22 mouse cellular contexts compared by ENCODE assay signal in the genomic region with DNA sequence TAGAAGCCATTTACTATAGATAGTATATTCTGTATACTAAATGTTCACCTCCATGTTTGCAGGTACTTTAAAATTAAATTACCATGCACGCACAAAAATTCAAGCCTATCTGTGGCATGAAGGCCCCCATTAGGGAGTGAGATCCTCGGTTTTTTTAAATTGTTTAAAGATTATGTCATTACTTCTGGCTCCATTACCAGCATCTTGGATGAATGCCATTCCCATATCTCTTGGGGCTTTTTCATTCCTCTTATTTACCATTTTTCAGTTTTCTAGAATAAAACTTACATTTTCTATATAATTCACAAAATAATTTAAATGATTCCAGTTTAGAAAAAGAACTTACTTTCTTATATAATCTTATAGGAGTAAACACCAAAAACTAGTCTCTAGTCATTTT. TPM values are rescaled to one million over a fixed set of nuclear protein-coding genes. Genes with fewer than 3 reads are reported as not detected.
A peak's percentile ranks its signal among the peaks of the same experiment; 100 is the strongest.
DNase-seq lines count a peak whose midpoint lies in the region; ATAC-seq and TF ChIP-seq lines count a peak whose summit lies in the region.
"Had no signal": no experiment of that assay in that cellular context is flagged by ENCODE, and none has a peak within 500 bp of the region (broad histone marks: within the 10 kb centered on the region; RNA-seq: fewer than 3 reads in every experiment).

No protein-coding gene starts in this region.

- H3K4me3 ChIP-seq in lung, embryonic 14.5 days (ENCODE audit: low read depth, low read length) = no peak overlapping the region
- H3K4me3 ChIP-seq: embryonic facial prominence, embryonic 10.5 days; embryonic facial prominence, embryonic 12.5 days; forebrain, embryonic 13.5 days; forebrain, embryonic 15.5 days had no signal

- no peak for TF ChIP-seq CTCF in lung, embryonic 14.5 days (IDR thresholded peaks at IDR 0.05; ENCODE audit: low read depth)

- H3K4me1 ChIP-seq in lung, embryonic 14.5 days (ENCODE audit: insufficient read depth) = no peaks in the 10 kb centered on the region
- H3K4me1 ChIP-seq: embryonic facial prominence, embryonic 10.5 days; embryonic facial prominence, embryonic 12.5 days; forebrain, embryonic 13.5 days; forebrain, embryonic 15.5 days had no signal

- no peak for ATAC-seq in lung, embryonic 14.5 days (ENCODE audit: insufficient read depth)
- ATAC-seq: CD4-positive, CD25-positive, alpha-beta regulatory T cell, adult 4 months; forebrain, embryonic 13.5 days; forebrain, embryonic 15.5 days; forebrain, postnatal 0 days had no signal

- peak; percentile 63 for DNase-seq in lung, embryonic 14.5 days
- DNase-seq in lung, postnatal 36 days = no peak
- DNase-seq in 3T3-L1 (ENCODE audit: low read depth, low spot score) (peak; percentile 32), NIH3T3 (ENCODE audit: low read depth) (peak; percentile 60)
- DNase-seq in kidney, postnatal 4 days = no peak
- no peak for DNase-seq in frontal cortex, postnatal 36 days (ENCODE audit: low spot score in 2 of 2)
- DNase-seq: adrenal gland, adult 8-10 months; adrenal gland, postnatal 36 days; B cell, adult 2 months; cerebellum, adult 11-12 months; cerebellum, adult 2 months; cerebellum, adult 9-10 months; cerebellum, postnatal 10 days; cerebellum, postnatal 25 days; forebrain, postnatal 0 days had no signal

- no peak overlapping the region for H3K9ac ChIP-seq in lung, embryonic 14.5 days
- H3K9ac ChIP-seq: embryonic facial prominence, embryonic 12.5 days; forebrain, embryonic 13.5 days; forebrain, embryonic 15.5 days; forebrain, postnatal 0 days had no signal

- H3K4me2 ChIP-seq in lung, embryonic 14.5 days = no peak overlapping the region
- H3K4me2 ChIP-seq: embryonic facial prominence, embryonic 12.5 days; forebrain, embryonic 13.5 days; forebrain, embryonic 15.5 days had no signal

- no peak overlapping the region for H3K27ac ChIP-seq in lung, embryonic 14.5 days (ENCODE audit: low read depth)
- H3K27ac ChIP-seq: embryonic facial prominence, embryonic 10.5 days; embryonic facial prominence, embryonic 12.5 days; forebrain, embryonic 13.5 days; forebrain, embryonic 15.5 days had no signal

- H3K36me3 ChIP-seq in lung, embryonic 14.5 days (ENCODE audit: insufficient read depth) = no peaks in the 10 kb centered on the region
- H3K36me3 ChIP-seq: embryonic facial prominence, embryonic 12.5 days; forebrain, embryonic 15.5 days had no signal

- WGBS in lung, embryonic 14.5 days = 34% methylated on average over 2 of the region's 2 CpGs

- H3K27me3 ChIP-seq in lung, embryonic 14.5 days (ENCODE audit: insufficient read depth, low read length) = no peaks in the 10 kb centered on the region
- H3K27me3 ChIP-seq: CH12.LX; embryonic facial prominence, embryonic 12.5 days; forebrain, embryonic 13.5 days; forebrain, embryonic 15.5 days had no signal

- no peaks in the 10 kb centered on the region for H3K9me3 ChIP-seq in lung, embryonic 14.5 days (ENCODE audit: low read depth, low read length)
- H3K9me3 ChIP-seq: embryonic facial prominence, embryonic 10.5 days; embryonic facial prominence, embryonic 12.5 days; forebrain, embryonic 13.5 days; forebrain, embryonic 15.5 days; G1E had no signal

RNA-seq across cellular contexts. Expression of gene Slc9a6, which starts 46.1 kb away (rescaled TPM):
- 8.7 and 8.9 TPM in 2 replicates for polyA plus RNA-seq in lung, embryonic 14.5 days (2014; fragmentation: Nextera tagmentation; extraction: Ambion mirVana)

RNA-seq across cellular contexts. Expression of gene Mmgt1, which starts 57.8 kb away (rescaled TPM):
- polyA plus RNA-seq in lung, embryonic 14.5 days (2014; fragmentation: Nextera tagmentation; extraction: Ambion mirVana) = 30.9 and 32.3 TPM in 2 replicates

Comparison
In these comparisons a context has a peak if more than half of its experiments do, and no peak if none do; other contexts are left out.
1. DNase-seq: peak in lung, embryonic 14.5 days (single experiment), 3T3-L1 (single experiment) and NIH3T3 (single experiment); none in lung, postnatal 36 days (single experiment), kidney, postnatal 4 days (0 of 2) and frontal cortex, postnatal 36 days (0 of 2).